ENCODE assay signal across 24 mouse cellular contexts in genomic region chr2:70735534-70735933, GRCm38 (mm10).
"Had no signal": no experiment of that assay in that cellular context is flagged by ENCODE, and none has a peak within 500 bp of the region (broad histone marks: within the 10 kb centered on the region; RNA-seq: fewer than 3 reads in every experiment).

No protein-coding gene starts in this region.

- H3K4me2 ChIP-seq: heart, embryonic 11.5 days; heart, embryonic 13.5 days; heart, embryonic 15.5 days; hindbrain, embryonic 13.5 days; hindbrain, embryonic 15.5 days; kidney, embryonic 15.5 days; limb, embryonic 13.5 days; limb, embryonic 15.5 days had no signal

- H3K4me3 ChIP-seq: heart, adult 2 months; heart, embryonic 13.5 days; heart, embryonic 15.5 days; hindbrain, embryonic 13.5 days; hindbrain, embryonic 15.5 days; kidney, embryonic 15.5 days; limb, embryonic 13.5 days; limb, embryonic 15.5 days had no signal

- H3K4me1 ChIP-seq: hindbrain, embryonic 13.5 days; hindbrain, embryonic 15.5 days; kidney, embryonic 15.5 days; limb, embryonic 13.5 days; limb, embryonic 15.5 days had no signal

- ATAC-seq: hindbrain, postnatal 0 days had no signal

- H3K9me3 ChIP-seq: heart, embryonic 13.5 days; heart, embryonic 15.5 days; hindbrain, embryonic 13.5 days; hindbrain, embryonic 15.5 days; kidney, embryonic 15.5 days; limb, embryonic 13.5 days; limb, embryonic 15.5 days had no signal

- DNase-seq: gastrocnemius, postnatal 14 days; gastrocnemius, postnatal 36 days; heart, adult 11 months; heart, adult 2 months; heart, postnatal 14 days; heart, postnatal 36 days; kidney, adult 11 months; kidney, adult 2 months; kidney, adult 9 months; kidney, postnatal 14 days; kidney, postnatal 36 days; layer of hippocampus, adult 9-11 months; layer of hippocampus, postnatal 36 days; left cerebral cortex, postnatal 4 days had no signal

- H3K27me3 ChIP-seq: heart, embryonic 13.5 days; heart, embryonic 15.5 days; hindbrain, embryonic 13.5 days; hindbrain, embryonic 15.5 days; kidney, embryonic 15.5 days; limb, embryonic 13.5 days; limb, embryonic 15.5 days had no signal

- H3K9ac ChIP-seq: heart, embryonic 13.5 days; heart, embryonic 15.5 days; hindbrain, embryonic 13.5 days; hindbrain, embryonic 15.5 days; kidney, embryonic 15.5 days; limb, embryonic 13.5 days; limb, embryonic 15.5 days had no signal

- H3K27ac ChIP-seq: heart, adult 2 months; heart, embryonic 13.5 days; heart, embryonic 15.5 days; hindbrain, embryonic 13.5 days; hindbrain, embryonic 15.5 days; hindbrain, postnatal 0 days; kidney, embryonic 15.5 days; kidney, postnatal 0 days; limb, embryonic 13.5 days; limb, embryonic 15.5 days had no signal
